Mouse (Mus musculus): ENCODE data around the gene Adam30.

Gene Adam30

DNA sequence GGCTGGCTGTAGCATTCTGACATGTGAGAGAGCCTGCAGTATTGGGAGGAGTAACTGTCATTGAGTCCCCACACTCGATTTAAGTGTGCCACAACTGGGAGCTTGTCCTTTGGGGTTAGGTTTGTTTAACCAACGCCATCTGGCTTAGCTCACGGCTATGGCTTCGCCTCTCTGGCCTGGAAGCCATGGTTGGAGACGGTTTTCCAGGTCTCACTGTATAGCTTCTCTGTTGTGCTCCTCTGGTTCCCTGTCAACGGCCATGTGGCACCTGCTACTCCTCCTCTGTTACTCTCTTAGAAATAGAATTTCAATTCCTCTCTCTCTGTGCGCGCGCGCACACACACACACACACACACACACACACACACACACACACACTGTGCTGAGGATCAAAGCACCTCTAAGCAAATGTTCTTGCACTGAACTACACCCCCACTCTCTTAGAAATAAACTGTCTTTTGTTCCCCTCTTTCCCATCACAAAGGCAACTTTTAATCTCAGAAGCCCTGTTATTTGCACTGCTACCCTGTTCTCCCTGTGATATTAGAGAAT is 24.8 kb downstream of the Adam30 start:
- CTCF ChIA-PET: no interaction called here

GRCm38 (mm10) chr3:98187777-98188176 is 27.3 kb downstream of the Adam30 start:
- CTCF ChIA-PET: no interaction called here

DNA sequence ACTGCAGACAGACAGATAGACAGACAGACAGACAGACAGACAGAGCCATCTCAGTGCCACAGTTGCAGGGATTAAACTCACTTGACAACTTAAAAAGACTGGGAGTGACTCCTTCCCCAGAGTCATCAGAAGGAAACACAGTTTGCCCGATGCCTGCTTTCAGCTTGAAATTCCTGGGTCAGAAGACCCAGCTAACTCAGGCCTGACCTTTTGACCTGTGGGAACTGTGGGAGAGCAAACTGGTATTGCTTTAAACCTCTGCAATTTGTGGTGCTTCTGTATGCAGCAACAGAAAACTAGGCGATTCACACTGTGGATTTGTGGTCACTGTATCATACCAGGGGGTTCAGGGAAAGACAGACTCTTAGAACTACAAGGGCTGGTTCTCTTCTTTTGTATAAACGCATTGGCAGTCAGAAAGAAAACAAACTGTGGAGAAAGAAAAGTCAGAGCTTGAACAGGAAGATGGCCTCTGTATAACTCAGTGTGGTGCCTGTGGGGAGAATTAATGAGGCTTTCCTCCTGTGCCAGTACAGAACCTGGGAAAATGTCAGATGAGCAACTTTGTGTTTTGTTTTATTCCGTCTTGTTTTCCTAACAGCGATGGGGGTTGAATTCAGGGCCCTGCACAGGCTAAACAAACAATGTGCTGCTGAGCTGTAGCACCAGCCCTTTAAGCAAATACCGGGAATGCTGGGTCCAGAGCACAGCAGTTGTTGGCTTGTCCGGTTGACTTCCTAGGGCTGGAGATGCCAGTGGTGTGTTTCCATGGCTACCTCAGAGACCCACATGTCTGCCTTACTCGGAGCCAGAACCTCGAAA is 37.5 kb downstream of the Adam30 start:
- CTCF ChIA-PET: no interaction called here

DNA sequence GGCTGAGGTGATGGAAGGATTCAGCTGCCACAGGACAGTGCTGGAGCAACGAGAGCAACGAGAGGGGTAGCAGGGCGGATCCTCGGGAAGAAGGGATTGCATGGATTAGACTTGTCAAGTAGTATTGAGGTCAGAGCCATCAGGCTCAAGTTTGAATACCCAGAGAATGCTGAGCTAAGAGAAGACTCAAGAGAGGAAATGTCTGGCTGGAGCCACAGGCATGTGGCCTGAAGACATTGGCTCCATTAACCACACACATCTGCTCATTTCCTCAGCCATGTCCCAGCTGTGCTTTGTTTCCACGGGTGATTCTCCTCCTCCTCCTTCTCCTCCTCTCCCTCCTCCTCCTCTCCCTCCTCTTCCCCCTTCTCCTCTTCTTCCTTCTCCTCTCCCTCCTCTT is 39.3 kb downstream of the Adam30 start:
- CTCF ChIA-PET: no interaction called here

GRCm38 (mm10) chr3:98203282-98203681 is 42.9 kb downstream of the Adam30 start:
- CTCF ChIA-PET: no interaction called here

DNA sequence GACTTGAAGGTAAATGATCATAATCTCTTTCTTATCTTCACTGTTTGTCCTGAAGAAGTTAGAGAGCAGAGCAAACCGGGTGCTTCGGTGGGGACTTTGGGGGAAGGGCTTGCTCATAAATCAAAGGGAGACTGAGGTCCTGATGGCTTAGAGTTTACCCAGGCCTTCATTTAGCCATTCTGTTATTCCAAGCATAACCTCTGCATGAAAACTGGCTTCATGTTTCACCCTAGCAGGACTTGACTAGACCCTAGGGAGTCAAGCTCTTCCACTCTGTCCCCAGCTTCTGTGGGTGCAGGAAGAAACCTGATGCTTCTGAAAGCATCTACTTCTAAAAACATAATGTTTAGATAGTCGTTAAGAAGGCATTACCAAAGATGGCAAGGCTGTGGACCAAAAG is 46.5 kb downstream of the Adam30 start:
- CTCF ChIA-PET: no interaction called here

GRCm38 (mm10) chr3:98209161-98209560 is 48.7 kb downstream of the Adam30 start:
- CTCF ChIA-PET: no interaction called here

- CTCF ChIA-PET: no interaction called here
Observed at GRCm38 (mm10) chr3:98210860-98211259, 50.4 kb downstream of the Adam30 start.

DNA sequence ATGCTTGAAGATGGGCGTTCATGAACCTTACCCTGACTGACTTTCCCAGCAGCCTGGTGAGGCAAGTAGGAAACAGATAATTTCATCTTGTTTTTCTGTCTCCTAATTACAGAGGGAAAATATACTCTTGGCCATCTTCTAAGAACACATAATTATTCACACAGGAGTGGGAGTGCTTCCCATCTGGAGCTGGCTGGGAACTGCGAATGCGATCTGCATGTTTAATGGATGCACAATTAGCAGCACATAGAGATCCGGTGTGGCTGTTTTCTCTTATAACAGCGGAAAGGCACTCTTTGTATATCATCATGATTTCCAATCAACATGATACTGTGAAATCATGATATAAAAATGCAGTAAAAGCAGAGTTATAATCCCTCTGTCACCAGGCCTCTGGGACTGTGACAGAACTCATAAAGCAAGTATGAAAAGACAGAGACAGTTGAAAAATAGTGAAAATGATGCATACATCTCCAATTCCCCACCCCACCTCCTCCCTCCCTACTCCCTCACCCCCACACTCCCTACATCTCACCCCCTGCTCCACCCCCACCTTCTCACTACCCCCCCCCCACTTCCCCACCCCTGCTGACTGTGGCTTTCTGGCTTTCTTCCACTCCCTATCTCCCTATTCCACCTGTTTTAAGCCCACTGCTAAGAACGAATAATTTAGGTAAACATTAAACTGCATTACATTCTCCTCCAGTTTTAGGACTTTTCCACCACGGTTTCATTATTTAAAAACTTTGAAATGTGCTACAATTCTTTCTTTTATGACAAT is 51.1 kb downstream of the Adam30 start:
- CTCF ChIA-PET: no interaction called here
